Mouse (Mus musculus) E14TG2a.4 (cell line): Measurements from ENCODE around the gene Adsl.
"Not testable (repeated sequence)": the region's sequence is repeated elsewhere in the genome, so short reads cannot be mapped to it uniquely, and the experiment has no call there.

ENCODE experiments used
- H3K27me3 ChIP-seq: 2 replicates; pipeline ENCODE4 v1.6.1; 2014; ENCODE audit warnings: low read length, control low read depth; ENCODE audit not compliant: insufficient read depth
- H3K36me3 ChIP-seq: 2 replicates; pipeline ENCODE4 v1.6.1; 2014; ENCODE audit warnings: low read length, control low read depth; ENCODE audit not compliant: insufficient read depth
- H3K4me1 ChIP-seq: replicated peaks from 2 replicates; pipeline ENCODE4 v1.6.1; 2014; ENCODE audit warnings: low read depth, low read length, control low read depth
- H3K4me3 ChIP-seq: replicated peaks from 2 replicates; pipeline ENCODE4 v1.5.1; 2014; ENCODE audit warnings: mild to moderate bottlenecking, low read length
- H3K9me3 ChIP-seq: 2 replicates; pipeline ENCODE4 v1.6.1; 2014; ENCODE audit warnings: low read length, control low read depth
- CTCF ChIP-seq: conservative IDR thresholded peaks from 2 replicates; pipeline ENCODE4 v1.5.1; 2014; ENCODE audit warnings: low read length
- NANOG ChIP-seq: IDR thresholded peaks from 2 replicates; pipeline ENCODE4 v1.6.1; 2014; ENCODE audit warnings: borderline replicate concordance, low read length, mixed read lengths
- POU5F1 ChIP-seq: IDR thresholded peaks from 2 replicates; pipeline ENCODE4 v1.6.1; 2014; ENCODE audit warnings: low read length, borderline replicate concordance

The Adsl gene

GRCm38 (mm10) chr15:80915850-80916249 is 32.4 kb upstream of the Adsl start:
- Histone ChIP-seq H3K27me3 (no peaks in the 10 kb centered on the region), H3K9me3 (no peaks in the 10 kb centered on the region), H3K4me1 (peaks cover 9% of the 10 kb centered on the region), H3K4me3 (no peak overlapping the region), H3K36me3 (peaks cover 86% of the 10 kb centered on the region)
- TF ChIP-seq NANOG (no peak), CTCF (no peak), POU5F1 (no peak)

- Histone ChIP-seq H3K36me3 (peaks cover 85% of the 10 kb centered on the region), H3K4me3 (no peak overlapping the region), H3K4me1 (peaks cover 16% of the 10 kb centered on the region), H3K27me3 (no peaks in the 10 kb centered on the region), H3K9me3 (no peaks in the 10 kb centered on the region)
- TF ChIP-seq CTCF (no peak), NANOG (no peak)
Observed at GRCm38 (mm10) chr15:80916621-80917020, 31.7 kb upstream of the Adsl start.

GRCm38 (mm10) chr15:80920346-80920745 is 27.9 kb upstream of the Adsl start:
- no peak overlapping the region for H3K4me3 ChIP-seq
- H3K9me3 ChIP-seq, result no peaks in the 10 kb centered on the region
- peaks cover 37% of the 10 kb centered on the region for H3K4me1 ChIP-seq
- H3K36me3 ChIP-seq, result peaks cover 76% of the 10 kb centered on the region
- TF ChIP-seq CTCF (no peak), NANOG (no peak), POU5F1 (no peak)
- no peaks in the 10 kb centered on the region for H3K27me3 ChIP-seq

GRCm38 (mm10) chr15:80921781-80922180 is 26.5 kb upstream of the Adsl start:
- Histone ChIP-seq H3K4me1 (peaks cover 37% of the 10 kb centered on the region), H3K4me3 (no peak overlapping the region)
- TF ChIP-seq NANOG (no peak), POU5F1 (no peak), CTCF (no peak)

GRCm38 (mm10) chr15:80924211-80924610 is 24.1 kb upstream of the Adsl start:
- no peak for TF ChIP-seq POU5F1
- TF ChIP-seq CTCF, result no peak
- TF ChIP-seq NANOG, result no peak
- no peaks in the 10 kb centered on the region for H3K9me3 ChIP-seq
- H3K36me3 ChIP-seq, result peaks cover 61% of the 10 kb centered on the region
- H3K4me3 ChIP-seq, result no peak overlapping the region
- no peaks in the 10 kb centered on the region for H3K27me3 ChIP-seq
- peaks cover 55% of the 10 kb centered on the region for H3K4me1 ChIP-seq

More at GRCm38 (mm10) chr15:80921781-80922180, 26.5 kb upstream of the Adsl start:
- H3K36me3 ChIP-seq, result peaks cover 72% of the 10 kb centered on the region
- H3K27me3 ChIP-seq, result no peaks in the 10 kb centered on the region
- H3K9me3 ChIP-seq, result no peaks in the 10 kb centered on the region

GRCm38 (mm10) chr15:80928811-80929355 is 19.4 kb upstream of the Adsl start:
- TF ChIP-seq POU5F1, result no peak
- no peak for TF ChIP-seq NANOG
- no peak for TF ChIP-seq CTCF
- no peaks in the 10 kb centered on the region for H3K27me3 ChIP-seq
- H3K9me3 ChIP-seq, result no peaks in the 10 kb centered on the region
- H3K4me3 ChIP-seq, result peak overlapping the region; percentile 81
- peaks cover 53% of the 10 kb centered on the region for H3K36me3 ChIP-seq
- peaks cover 49% of the 10 kb centered on the region for H3K4me1 ChIP-seq

- Histone ChIP-seq H3K27me3 (no peaks in the 10 kb centered on the region), H3K9me3 (no peaks in the 10 kb centered on the region), H3K4me3 (no peak overlapping the region), H3K4me1 (peaks cover 43% of the 10 kb centered on the region), H3K36me3 (peaks cover 41% of the 10 kb centered on the region)
- TF ChIP-seq CTCF (no peak), POU5F1 (no peak), NANOG (no peak)
Observed at GRCm38 (mm10) chr15:80930048-80930571, 18.2 kb upstream of the Adsl start.

GRCm38 (mm10) chr15:80930676-80931320 is 17.5 kb upstream of the Adsl start:
- not testable (repeated sequence) for H3K27me3 ChIP-seq

More at GRCm38 (mm10) chr15:80930676-80931320, 17.5 kb upstream of the Adsl start:
- H3K9me3 ChIP-seq, H3K4me3 ChIP-seq: not testable (repeated sequence)
- Histone ChIP-seq H3K36me3 (peaks cover 37% of the 10 kb centered on the region), H3K4me1 (peaks cover 50% of the 10 kb centered on the region)
